Mouse (Mus musculus): ENCODE results near the gene Nub1. TPM values are rescaled to one million over a fixed set of nuclear protein-coding genes. Genes with fewer than 3 reads are reported as not detected.

Nub1 gene
- polyA plus RNA-seq, 1 experiment from 2014 or later, result 61.2 TPM

GRCm38 (mm10) chr5:24751305-24752174, 66.2 kb downstream of the Nub1 start:
- peak; percentile 76 for ATAC-seq (replicated peaks)
- peaks cover 25% of the 10 kb centered on the region for H3K4me1 ChIP-seq
- H3K27me3 ChIP-seq, result no peaks in the 10 kb centered on the region
- WGBS, result 2% methylated on average over 25 of the region's 25 CpGs
- peak overlapping the region; percentile 69 for H3K4me3 ChIP-seq
- H3K27ac ChIP-seq (replicated peaks), result peak overlapping the region; percentile 78
- no peaks in the 10 kb centered on the region for H3K9me3 ChIP-seq
- peak overlapping the region; percentile 70 for H3K9ac ChIP-seq (replicated peaks)
- H3K4me2 ChIP-seq (replicated peaks), result peak overlapping the region; percentile 94
- H3K36me3 ChIP-seq, result no peaks in the 10 kb centered on the region

DNA sequence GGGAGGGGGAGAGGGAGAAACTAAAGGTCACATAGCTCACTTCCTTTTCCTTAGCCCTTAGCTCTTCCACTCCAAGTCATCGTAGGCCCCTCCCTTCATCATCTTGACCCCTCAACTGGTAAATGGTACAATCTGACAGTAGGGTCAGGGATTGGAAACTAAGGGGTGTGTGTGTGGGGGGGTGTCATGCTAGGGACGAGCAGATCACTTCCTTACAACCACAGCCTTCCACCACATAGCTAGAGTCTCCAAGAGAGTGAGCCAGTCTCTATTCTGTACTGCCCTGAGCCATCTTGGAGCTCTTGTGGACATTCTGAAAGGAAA, 66.8 kb downstream of the Nub1 start:
- Histone ChIP-seq H3K27ac (replicated peaks) (no peak overlapping the region), H3K9ac (replicated peaks) (no peak overlapping the region), H3K27me3 (no peaks in the 10 kb centered on the region), H3K36me3 (no peaks in the 10 kb centered on the region), H3K4me3 (no peak overlapping the region), H3K9me3 (no peaks in the 10 kb centered on the region), H3K4me2 (replicated peaks) (peak overlapping the region; percentile 94), H3K4me1 (peaks cover 25% of the 10 kb centered on the region)
- 15% methylated on average over 2 of the region's 2 CpGs for WGBS
- ATAC-seq (replicated peaks), result no peak

GRCm38 (mm10) chr5:24756931-24757330, 71.6 kb downstream of the Nub1 start:
- H3K36me3 ChIP-seq, result no peaks in the 10 kb centered on the region
- no peaks in the 10 kb centered on the region; the same call in 1 of the 2 replicates for H3K27me3 ChIP-seq
- WGBS, result 61% methylated on average over 3 of the region's 3 CpGs
- H3K9me3 ChIP-seq, result no peaks in the 10 kb centered on the region
- peaks cover 4% of the 10 kb centered on the region for H3K4me1 ChIP-seq
- H3K27ac ChIP-seq (replicated peaks), result no peak overlapping the region
- H3K4me2 ChIP-seq (replicated peaks), result no peak overlapping the region
- no peak for ATAC-seq (replicated peaks)
- no peak overlapping the region for H3K4me3 ChIP-seq
- H3K9ac ChIP-seq (replicated peaks), result no peak overlapping the region

GRCm38 (mm10) chr5:24757816-24758215, 72.5 kb downstream of the Nub1 start, which contains the start of gene Crygn:
Gene Crygn, minus strand, starts transcription at chr5:24758008.
- no peaks in the 10 kb centered on the region for H3K4me1 ChIP-seq
- WGBS, result 35% methylated on average over 18 of the region's 18 CpGs
- H3K27me3 ChIP-seq, result no peaks in the 10 kb centered on the region; the same call in 1 of the 2 replicates
- ATAC-seq (replicated peaks), result no peak
- H3K4me3 ChIP-seq, result no peak within 1 kb of the TSS
- H3K9me3 ChIP-seq, result no peaks in the 10 kb centered on the region
- H3K27ac ChIP-seq (replicated peaks), result no peak within 1 kb of the TSS
- H3K36me3 ChIP-seq, result no peaks in the 10 kb centered on the region
- H3K9ac ChIP-seq (replicated peaks), result no peak within 1 kb of the TSS
- no peak within 1 kb of the TSS for H3K4me2 ChIP-seq (replicated peaks)

Other genes with a start within 250 kb of the Nub1 start
- gene Fastk, start 240.2 kb upstream of the Nub1 start, polyA plus RNA-seq (2015; fragmentation: Nextera tagmentation; extraction: Ambion mirVana), result 90.6 and 91.4 TPM in 2 replicates
- gene Tmub1, start 237.7 kb upstream of the Nub1 start, polyA plus RNA-seq (2015; fragmentation: Nextera tagmentation; extraction: Ambion mirVana), result 39.4 and 40.1 TPM in 2 replicates
- gene Agap3, start 233.4 kb upstream of the Nub1 start, polyA plus RNA-seq (2015; fragmentation: Nextera tagmentation; extraction: Ambion mirVana), result 76.9 and 108 TPM in 2 replicates
- 1.2 and 2.3 TPM in 2 replicates for gene Gbx1, start 158.3 kb upstream of the Nub1 start, polyA plus RNA-seq (2015; fragmentation: Nextera tagmentation; extraction: Ambion mirVana)
- gene Asb10, start 144.6 kb upstream of the Nub1 start, polyA plus RNA-seq (2015; fragmentation: Nextera tagmentation; extraction: Ambion mirVana), result 0.11 and 0.42 TPM in 2 replicates
- gene 4931409K22Rik, start 128.7 kb upstream of the Nub1 start, polyA plus RNA-seq (2015; fragmentation: Nextera tagmentation; extraction: Ambion mirVana), result 0.42 and 0.56 TPM in 2 replicates
- gene Abcf2, start 108.1 kb upstream of the Nub1 start, polyA plus RNA-seq (2015; fragmentation: Nextera tagmentation; extraction: Ambion mirVana), result 101 and 106 TPM in 2 replicates
- 19.7 and 21.1 TPM in 2 replicates for gene Chpf2, start 98.8 kb upstream of the Nub1 start, polyA plus RNA-seq (2015; fragmentation: Nextera tagmentation; extraction: Ambion mirVana)
- 171 and 176 TPM in 2 replicates for gene Smarcd3, start 61.1 kb upstream of the Nub1 start, polyA plus RNA-seq (2015; fragmentation: Nextera tagmentation; extraction: Ambion mirVana)
- gene Wdr86, start 45.2 kb downstream of the Nub1 start, polyA plus RNA-seq (2015; fragmentation: Nextera tagmentation; extraction: Ambion mirVana), result 4.0 and 4.5 TPM in 2 replicates
- 1.8 TPM in 2 replicates for gene Crygn, start 72.5 kb downstream of the Nub1 start, polyA plus RNA-seq (2015; fragmentation: Nextera tagmentation; extraction: Ambion mirVana)
- gene Rheb, start 157.1 kb downstream of the Nub1 start, polyA plus RNA-seq (2015; fragmentation: Nextera tagmentation; extraction: Ambion mirVana), result 231 and 243 TPM in 2 replicates